Mouse (Mus musculus): Measurements from ENCODE around the gene Prok1.

The Prok1 gene

DNA sequence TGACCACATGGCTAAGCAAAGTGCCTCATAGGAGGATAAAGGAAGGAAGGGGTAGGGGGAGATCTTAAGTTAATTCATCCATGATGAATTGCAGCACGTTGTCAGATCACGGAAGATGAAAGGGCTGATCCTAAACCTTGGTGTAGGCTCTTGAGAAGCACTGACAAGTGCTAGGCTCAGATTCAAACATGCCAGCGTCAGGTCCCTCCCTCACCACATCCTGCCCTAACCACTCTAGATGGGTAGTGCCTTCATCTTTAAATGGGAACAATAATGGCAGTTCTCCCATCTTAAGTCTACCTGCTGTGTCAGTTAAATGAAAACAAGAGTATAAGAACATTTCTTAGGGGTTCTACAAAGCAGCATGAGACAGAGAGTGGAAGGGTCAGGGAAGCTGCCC is 53.9 kb downstream of the Prok1 start:
- DNase-seq (ENCODE audit: low spot score) = no peak

DNA sequence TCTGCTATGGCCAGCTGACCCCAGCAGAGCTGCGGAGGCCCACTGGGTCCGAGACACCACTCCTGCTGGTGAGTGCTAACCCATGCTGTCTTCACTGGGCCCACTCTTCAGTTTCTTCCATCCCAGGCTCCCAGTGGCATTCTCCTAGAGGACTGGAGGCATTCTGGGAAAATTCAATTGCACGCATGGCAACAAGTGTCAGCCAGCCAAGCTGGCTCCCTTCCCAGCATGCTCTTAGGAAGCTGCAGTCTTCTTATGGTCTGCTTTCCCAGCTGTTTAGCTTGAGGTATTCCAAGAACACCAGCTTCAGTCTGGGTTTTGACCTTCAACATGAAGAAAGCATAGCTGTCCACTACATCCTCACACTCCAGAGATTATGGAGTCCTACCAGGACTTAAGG is 56.3 kb downstream of the Prok1 start:
- no peak for DNase-seq (ENCODE audit: low spot score)
